Comparison of ENCODE assay signal across 12 mouse cellular contexts in genomic region chr4:130838585-130838984, GRCm38 (mm10). TPM values are rescaled to one million over a fixed set of nuclear protein-coding genes. Genes with fewer than 3 reads are reported as not detected.
A peak's percentile ranks its signal among the peaks of the same experiment; 100 is the strongest.
DNase-seq lines count a peak whose midpoint lies in the region; ATAC-seq lines count a peak whose summit lies in the region.
"Had no signal": no experiment of that assay in that cellular context is flagged by ENCODE, and none has a peak within 500 bp of the region (broad histone marks: within the 10 kb centered on the region; RNA-seq: fewer than 3 reads in every experiment).

No protein-coding gene starts in this region.

- peak; percentile 26 for DNase-seq in gastrocnemius, postnatal 10 days
- no peak for DNase-seq in gastrocnemius, adult 8-10 months (ENCODE audit: low spot score in 2 of 2)
- peak; percentile 40 for DNase-seq in limb, embryonic 11.5 days (ENCODE audit: low spot score)
- no peak for DNase-seq in spleen, adult 18-20 months
- no peak for DNase-seq in gastrocnemius, postnatal 36 days
- DNase-seq: cerebellum, adult 11-12 months had no signal

- no peaks in the 10 kb centered on the region for H3K9me3 ChIP-seq in neural tube, embryonic 13.5 days
- H3K9me3 ChIP-seq in neural tube, embryonic 15.5 days (replicated peaks): no peaks in the 10 kb centered on the region
- no peaks in the 10 kb centered on the region for H3K9me3 ChIP-seq in limb, embryonic 11.5 days (ENCODE audit: control insufficient read depth, low read length)
- H3K9me3 ChIP-seq: forebrain, embryonic 13.5 days; hindbrain, embryonic 15.5 days had no signal

- 36% methylated on average over 11 of the region's 11 CpGs for WGBS in neural tube, embryonic 13.5 days
- 44% methylated on average over 11 of the region's 11 CpGs for WGBS in neural tube, embryonic 15.5 days
- WGBS in limb, embryonic 11.5 days: 25% methylated on average over 11 of the region's 11 CpGs

- peak overlapping the region; percentile 26; the same call in 1 of the 2 replicates for H3K9ac ChIP-seq in neural tube, embryonic 13.5 days
- no peak overlapping the region for H3K9ac ChIP-seq in neural tube, embryonic 15.5 days (replicated peaks)
- no peak overlapping the region for H3K9ac ChIP-seq in limb, embryonic 11.5 days (ENCODE audit: low read length)
- H3K9ac ChIP-seq: forebrain, embryonic 13.5 days; hindbrain, embryonic 15.5 days; liver, embryonic 14.5 days had no signal

- H3K27me3 ChIP-seq in neural tube, embryonic 13.5 days: peaks cover 5% of the 10 kb centered on the region; the same call in 1 of the 2 replicates
- peaks cover 4% of the 10 kb centered on the region for H3K27me3 ChIP-seq in neural tube, embryonic 15.5 days (replicated peaks)
- H3K27me3 ChIP-seq in limb, embryonic 11.5 days (ENCODE audit: control insufficient read depth, insufficient read depth, low read length): no peaks in the 10 kb centered on the region
- H3K27me3 ChIP-seq: hindbrain, embryonic 15.5 days had no signal

- H3K4me1 ChIP-seq in neural tube, embryonic 13.5 days (replicated peaks): peaks cover 67% of the 10 kb centered on the region
- H3K4me1 ChIP-seq in neural tube, embryonic 15.5 days: peaks cover 48% of the 10 kb centered on the region
- peaks cover 35% of the 10 kb centered on the region for H3K4me1 ChIP-seq in limb, embryonic 11.5 days (ENCODE audit: control insufficient read depth, insufficient read depth, low read length)

- intact Hi-C loops in gastrocnemius, postnatal 36 days (cut with DNase I): loop anchor here (5.0 kb wide), 1 partner anchor 41 kb away; no protein-coding TSS in a partner anchor

- H3K4me3 ChIP-seq in neural tube, embryonic 13.5 days: no peak overlapping the region
- no peak overlapping the region for H3K4me3 ChIP-seq in neural tube, embryonic 15.5 days (replicated peaks)
- no peak overlapping the region for H3K4me3 ChIP-seq in limb, embryonic 11.5 days (ENCODE audit: low read depth, low read length)
- H3K4me3 ChIP-seq: forebrain, embryonic 13.5 days; hindbrain, embryonic 15.5 days had no signal

- no peaks in the 10 kb centered on the region for H3K36me3 ChIP-seq in neural tube, embryonic 13.5 days
- H3K36me3 ChIP-seq in neural tube, embryonic 15.5 days: no peaks in the 10 kb centered on the region
- no peaks in the 10 kb centered on the region for H3K36me3 ChIP-seq in limb, embryonic 11.5 days (ENCODE audit: control insufficient read depth, insufficient read depth, low read length)
- H3K36me3 ChIP-seq: hindbrain, embryonic 15.5 days had no signal

- H3K4me2 ChIP-seq in neural tube, embryonic 13.5 days: no peak overlapping the region
- no peak overlapping the region for H3K4me2 ChIP-seq in neural tube, embryonic 15.5 days
- no peak overlapping the region for H3K4me2 ChIP-seq in limb, embryonic 11.5 days (ENCODE audit: low read depth, severe bottlenecking)
- H3K4me2 ChIP-seq: forebrain, embryonic 13.5 days; hindbrain, embryonic 15.5 days had no signal

- 0 out of 2 replicates have a peak overlapping the region, but pooled peaks have one; percentile 23 for H3K27ac ChIP-seq in neural tube, embryonic 13.5 days (replicated peaks)
- H3K27ac ChIP-seq in neural tube, embryonic 15.5 days (replicated peaks): no peak overlapping the region
- no peak overlapping the region for H3K27ac ChIP-seq in limb, embryonic 11.5 days (replicated peaks; ENCODE audit: low read depth, low read length)
- H3K27ac ChIP-seq: forebrain, embryonic 13.5 days; hindbrain, embryonic 15.5 days; liver, embryonic 14.5 days had no signal

- no peak for ATAC-seq in neural tube, embryonic 13.5 days (ENCODE audit: low read depth)
- ATAC-seq in neural tube, embryonic 15.5 days (ENCODE audit: low FRiP score): no peak
- ATAC-seq in limb, embryonic 11.5 days (ENCODE audit: insufficient number of reproducible peaks, low FRiP score, low TSS enrichment, low read depth): no peak
- no peak for ATAC-seq in granulocyte monocyte progenitor cell, adult 5-6 weeks (replicated peaks; ENCODE audit: poor library complexity, severe bottlenecking)
- ATAC-seq: forebrain, embryonic 13.5 days had no signal

RNA-seq across cellular contexts. Expression of gene Sdc3, which starts 46.2 kb away (rescaled TPM):
- total RNA-seq in gastrocnemius, postnatal 10 days (2021): 10 to 100 TPM; 27.5 to 38.6 TPM
- total RNA-seq in gastrocnemius, adult 8-10 months (2022): 10 to 100 TPM in 1 of 4 experiments, 1 to 10 TPM in 3; 5.6 to 10.9 (median 6.7) TPM
- polyA plus RNA-seq in neural tube, embryonic 13.5 days (2015; fragmentation: Nextera tagmentation; extraction: Ambion mirVana): 76.9 and 78.8 TPM in 2 replicates
- 117 and 130 TPM in 2 replicates for polyA plus RNA-seq in neural tube, embryonic 15.5 days (2015; fragmentation: Nextera tagmentation; extraction: Ambion mirVana)
- 18.6 and 24.7 TPM in 2 replicates for polyA plus RNA-seq in limb, embryonic 11.5 days (2014; fragmentation: Nextera tagmentation; extraction: Ambion mirVana)
- 1.1 TPM in 1 of 2 replicates, not detected in the other for total RNA-seq in granulocyte monocyte progenitor cell, adult 5-6 weeks (2014; fragmentation: Nextera tagmentation)
- total RNA-seq in granulocyte monocyte progenitor cell, adult 5-6 weeks (2017): 0.17 and 4.4 TPM in 2 replicates
- total RNA-seq in gastrocnemius, postnatal 36 days (2021): 10 to 100 TPM in 1 of 2 experiments, 1 to 10 TPM in 1; 8.4 to 14.2 TPM

Comparison
In these comparisons a context has a peak if more than half of its experiments do, and no peak if none do; other contexts are left out.
1. DNase-seq: peak in gastrocnemius, postnatal 10 days (single experiment) and limb, embryonic 11.5 days (single experiment); none in gastrocnemius, adult 8-10 months (0 of 2), spleen, adult 18-20 months (0 of 2) and gastrocnemius, postnatal 36 days (0 of 2).